Mouse (Mus musculus): Measurements from ENCODE around the gene Syt16. TPM values are rescaled to one million over a fixed set of nuclear protein-coding genes. Genes with fewer than 3 reads are reported as not detected.

Syt16 gene
- total RNA-seq, 2 experiments from 2014 or later, result not detected

- intact Hi-C loops (cut with DNase I), result no loop called here
- no peak for TF ChIP-seq CTCF (IDR thresholded peaks at IDR 0.05)
- DNase-seq, result no peak
Observed at GRCm38 (mm10) chr12:74216103-74216728, 218.8 kb downstream of the Syt16 start.

GRCm38 (mm10) chr12:74219909-74220308 is 222.4 kb downstream of the Syt16 start:
- no peak for DNase-seq
- Histone ChIP-seq H3K27ac (no peak overlapping the region), H3K4me3 (no peak overlapping the region)
- intact Hi-C loops (cut with DNase I), result no loop called here
- no peak for TF ChIP-seq CTCF (IDR thresholded peaks at IDR 0.05)

More at GRCm38 (mm10) chr12:74216103-74216728, 218.8 kb downstream of the Syt16 start:
- no peak overlapping the region for H3K4me3 ChIP-seq
- no peak overlapping the region for H3K27ac ChIP-seq

DNA sequence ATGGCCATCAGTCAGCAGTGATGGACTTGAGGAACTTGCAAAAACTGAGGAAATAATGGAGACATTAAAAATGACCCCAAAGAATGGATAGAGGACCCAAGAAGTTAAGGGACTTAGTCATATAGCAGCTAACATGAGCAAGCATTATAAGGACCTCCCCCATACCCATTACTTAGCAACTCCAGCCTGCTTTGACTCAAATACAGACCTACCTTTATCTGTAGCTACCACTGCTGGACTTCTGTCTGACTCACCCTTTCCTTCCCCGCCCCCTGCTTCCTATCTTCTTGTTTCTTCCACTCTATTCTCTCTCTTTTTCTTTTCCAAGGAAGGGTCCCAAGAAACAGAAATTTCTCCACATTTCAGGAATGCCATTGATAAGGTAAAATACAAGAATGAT is 223.2 kb downstream of the Syt16 start:
- H3K4me3 ChIP-seq, result no peak overlapping the region
- H3K27ac ChIP-seq, result no peak overlapping the region
- TF ChIP-seq CTCF (IDR thresholded peaks at IDR 0.05), result no peak
- no peak for DNase-seq
- intact Hi-C loops (cut with DNase I), result no loop called here

DNA sequence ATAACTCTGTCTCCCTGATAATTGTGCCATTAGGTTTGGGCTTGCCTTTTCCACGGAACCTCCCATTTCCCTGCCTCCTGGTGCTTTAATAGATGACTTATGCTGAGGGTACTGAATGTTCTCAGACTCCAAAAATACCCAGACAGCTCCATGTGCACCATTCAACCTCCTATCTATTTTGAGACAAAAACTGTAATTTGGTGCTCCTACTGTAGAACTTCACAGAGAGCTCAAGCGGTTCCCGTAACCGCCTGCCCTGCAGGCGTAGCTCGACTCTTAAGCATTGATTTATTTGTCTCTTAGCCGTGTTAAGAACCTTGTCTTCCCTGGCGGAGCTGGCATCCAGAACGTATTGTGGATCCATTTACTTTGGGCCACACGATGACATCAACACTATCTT is 233.3 kb downstream of the Syt16 start:
- Histone ChIP-seq H3K4me3 (no peak overlapping the region), H3K27ac (no peak overlapping the region)
- DNase-seq, result no peak
- TF ChIP-seq CTCF (IDR thresholded peaks at IDR 0.05), result no peak
- intact Hi-C loops (cut with DNase I), result no loop called here

GRCm38 (mm10) chr12:74232845-74233244 is 235.4 kb downstream of the Syt16 start:
- Histone ChIP-seq H3K27ac (no peak overlapping the region), H3K4me3 (no peak overlapping the region)
- no peak for DNase-seq
- no peak for TF ChIP-seq CTCF (IDR thresholded peaks at IDR 0.05)
- intact Hi-C loops (cut with DNase I), result no loop called here

- Histone ChIP-seq H3K27ac (no peak overlapping the region), H3K4me3 (no peak overlapping the region)
- intact Hi-C loops (cut with DNase I), result no loop called here
- no peak for TF ChIP-seq CTCF (IDR thresholded peaks at IDR 0.05)
- DNase-seq, result no peak
Observed at GRCm38 (mm10) chr12:74236191-74236590, 238.7 kb downstream of the Syt16 start.

DNA sequence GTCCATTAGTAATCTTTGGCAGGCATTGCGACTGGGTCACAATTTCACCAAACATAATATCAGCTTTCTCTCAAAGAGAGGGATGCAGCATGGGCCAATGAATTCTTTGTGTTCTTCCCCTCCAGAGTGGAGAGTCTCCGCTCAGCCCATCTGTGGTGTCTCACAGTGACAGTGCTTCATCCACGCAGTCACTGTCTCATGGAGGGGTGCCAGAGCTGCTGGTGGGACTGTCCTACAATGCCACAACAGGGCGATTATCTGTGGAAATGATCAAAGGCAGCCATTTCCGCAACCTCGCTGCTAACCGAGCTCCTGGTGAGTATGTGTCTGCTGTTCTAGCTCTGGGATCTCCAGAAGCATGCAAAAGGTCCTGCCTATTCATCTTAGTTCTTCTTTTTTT is 240.6 kb downstream of the Syt16 start:
- DNase-seq, result no peak
- no peak overlapping the region for H3K27ac ChIP-seq
- intact Hi-C loops (cut with DNase I), result no loop called here
- TF ChIP-seq CTCF (IDR thresholded peaks at IDR 0.05), result no peak
- no peak overlapping the region for H3K4me3 ChIP-seq

DNA sequence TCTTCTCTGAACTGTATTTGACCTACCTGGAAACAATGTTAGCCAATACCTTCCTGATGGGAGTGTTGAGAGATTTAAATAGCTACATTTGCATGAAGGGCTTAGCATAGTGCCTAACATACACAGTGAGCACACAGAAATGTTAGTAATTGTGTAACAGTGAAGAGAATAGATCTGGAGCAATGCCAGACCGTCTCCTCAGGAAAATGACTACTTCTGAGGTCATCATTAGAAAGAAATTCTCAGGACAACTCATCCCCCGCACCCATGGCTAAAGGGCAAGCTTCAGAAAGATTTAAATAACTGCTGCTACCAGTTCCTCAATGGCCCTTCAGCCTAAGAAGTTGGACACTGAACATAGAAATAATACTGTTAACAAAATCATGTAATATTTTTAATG is 241.3 kb downstream of the Syt16 start:
- Histone ChIP-seq H3K4me3 (no peak overlapping the region), H3K27ac (no peak overlapping the region)
- no peak for DNase-seq
- TF ChIP-seq CTCF (IDR thresholded peaks at IDR 0.05), result no peak
- intact Hi-C loops (cut with DNase I), result no loop called here

GRCm38 (mm10) chr12:74264846-74265245 is 267.4 kb downstream of the Syt16 start:
- Histone ChIP-seq H3K27ac (no peak overlapping the region), H3K4me3 (no peak overlapping the region)
- intact Hi-C loops (cut with DNase I), result no loop called here
- no peak for DNase-seq
- TF ChIP-seq CTCF (IDR thresholded peaks at IDR 0.05), result no peak

DNA sequence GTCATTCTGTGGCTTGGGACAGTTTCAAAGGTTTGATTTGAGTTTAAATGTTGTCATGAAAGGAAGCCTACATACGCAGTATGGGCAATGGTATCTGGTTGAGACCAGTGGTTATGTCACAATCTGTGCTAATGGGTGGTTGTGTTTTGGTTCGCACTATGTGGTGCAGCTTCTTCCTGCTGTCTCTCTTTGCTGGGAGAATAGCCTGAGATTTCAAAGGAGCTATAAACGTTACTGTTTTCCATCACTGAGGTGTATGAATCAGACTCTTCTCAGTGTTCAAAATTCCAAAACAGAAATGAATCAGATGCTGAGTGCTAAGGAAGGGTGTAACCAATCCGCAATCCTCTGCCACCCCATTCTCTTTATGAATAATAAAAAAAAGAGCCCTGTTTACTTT is 269.6 kb downstream of the Syt16 start:
- intact Hi-C loops (cut with DNase I), result no loop called here
- H3K27ac ChIP-seq, result no peak overlapping the region
- DNase-seq, result no peak
- no peak for TF ChIP-seq CTCF (IDR thresholded peaks at IDR 0.05)
- no peak overlapping the region for H3K4me3 ChIP-seq

DNA sequence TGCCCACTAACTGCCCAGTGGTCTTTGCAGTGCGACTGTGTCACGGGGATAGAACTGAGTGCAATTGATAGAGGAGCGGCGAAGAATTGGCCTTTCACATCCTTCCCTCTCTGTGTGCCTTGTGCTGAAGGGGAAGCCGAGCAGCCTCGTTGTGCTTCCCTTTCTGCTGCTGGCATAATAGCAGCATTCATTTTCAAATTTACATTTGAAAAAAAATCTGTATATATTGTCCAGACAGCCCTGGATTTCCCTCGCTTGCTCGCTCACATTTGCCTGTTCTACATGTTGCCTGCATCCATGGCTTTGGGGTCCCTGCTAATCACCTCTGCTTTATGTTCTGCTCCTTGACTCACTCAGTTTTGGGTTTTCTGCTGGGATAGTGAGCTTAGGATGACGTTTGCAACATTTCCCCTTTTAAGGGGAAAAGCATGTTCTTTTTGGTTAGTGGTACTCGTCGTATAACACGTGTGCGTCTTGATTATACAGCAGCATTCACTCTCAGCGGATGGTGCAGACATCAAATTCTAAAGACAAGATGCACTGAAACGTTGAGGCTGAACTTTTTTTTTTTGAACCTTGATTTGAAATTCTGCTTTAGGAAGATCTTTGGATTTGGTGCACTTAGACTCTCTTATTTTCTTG is 271.3 kb downstream of the Syt16 start:
- no peak overlapping the region for H3K27ac ChIP-seq
- TF ChIP-seq CTCF (IDR thresholded peaks at IDR 0.05), result no peak
- no peak overlapping the region for H3K4me3 ChIP-seq
- DNase-seq, result no peak
- intact Hi-C loops (cut with DNase I), result no loop called here

DNA sequence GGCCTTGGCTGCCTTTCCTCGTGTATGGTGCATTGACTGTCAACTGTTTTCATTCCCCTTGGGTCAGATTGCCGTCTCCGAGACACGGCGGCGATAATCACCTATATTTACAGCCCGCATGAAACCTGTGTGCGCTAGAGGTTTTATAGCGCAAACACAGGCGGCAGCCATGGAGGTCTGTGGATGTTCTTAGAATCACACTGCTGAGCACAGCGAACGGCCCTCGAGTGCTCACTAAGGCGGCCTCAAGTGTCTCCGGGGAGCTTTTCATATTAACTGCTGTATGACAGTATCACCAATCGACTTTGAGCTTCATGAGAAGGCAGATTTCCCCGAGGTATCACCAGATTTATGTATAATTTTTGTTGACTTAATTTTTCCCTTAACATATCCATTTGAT is 275.1 kb downstream of the Syt16 start:
- intact Hi-C loops (cut with DNase I), result no loop called here
- TF ChIP-seq CTCF (IDR thresholded peaks at IDR 0.05), result no peak
- Histone ChIP-seq H3K4me3 (no peak overlapping the region), H3K27ac (no peak overlapping the region)
- DNase-seq, result no peak

DNA sequence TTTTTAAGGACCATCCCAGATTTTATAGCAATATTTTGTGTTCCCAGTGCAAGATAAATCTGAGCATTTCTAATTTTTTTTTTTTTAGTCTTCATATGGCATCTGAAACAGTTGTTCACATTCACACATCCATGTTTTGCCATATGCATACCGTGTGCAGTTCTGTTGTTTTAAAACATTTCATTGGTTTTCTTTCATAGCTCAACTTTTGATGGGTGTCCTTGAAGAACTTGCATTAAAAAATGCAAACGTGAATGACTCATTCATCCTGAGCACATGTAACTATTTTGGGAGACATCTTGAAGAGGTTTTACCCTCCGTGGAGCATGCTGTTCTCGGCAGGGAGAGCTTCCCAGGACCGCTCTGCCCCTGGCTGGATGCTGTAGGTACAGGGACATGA is 279.8 kb downstream of the Syt16 start:
- intact Hi-C loops (cut with DNase I), result no loop called here
- DNase-seq, result no peak
- no peak overlapping the region for H3K4me3 ChIP-seq
- no peak overlapping the region for H3K27ac ChIP-seq
- no peak for TF ChIP-seq CTCF (IDR thresholded peaks at IDR 0.05)

DNA sequence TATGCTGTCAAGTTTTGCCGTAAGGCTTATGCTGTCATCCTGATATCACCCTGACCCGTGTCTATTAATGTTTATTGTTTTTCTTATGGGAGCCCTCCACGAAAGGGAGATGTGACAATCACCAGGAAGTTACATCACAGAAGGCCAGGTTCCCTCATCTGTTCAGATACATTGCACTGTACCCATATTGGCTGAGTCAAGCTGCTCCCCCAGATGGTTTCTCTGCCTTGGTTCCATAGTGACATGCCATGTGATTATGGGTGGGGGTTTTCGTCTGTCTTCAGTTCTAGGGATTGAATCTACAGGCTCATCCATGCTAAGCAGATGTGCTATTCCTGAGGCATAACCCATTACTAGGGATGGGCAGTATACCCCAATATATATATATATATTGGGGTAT is 283.9 kb downstream of the Syt16 start:
- no peak for TF ChIP-seq CTCF (IDR thresholded peaks at IDR 0.05)
- Histone ChIP-seq H3K27ac (no peak overlapping the region), H3K4me3 (no peak overlapping the region)
- DNase-seq, result no peak
- intact Hi-C loops (cut with DNase I), result no loop called here
